Mouse (Mus musculus): ENCODE measurements around the gene Kcng3. TPM values are rescaled to one million over a fixed set of nuclear protein-coding genes. Genes with fewer than 3 reads are reported as not detected.

Gene Kcng3
- total RNA-seq, 1 experiment from 2014 or later, result 0.14 TPM

GRCm38 (mm10) chr17:83632653-83633570 lies 1.2 kb upstream of the Kcng3 start:
- peak; percentile 76 for ATAC-seq (replicated peaks; ENCODE audit: low read depth, poor library complexity, severe bottlenecking)

GRCm38 (mm10) chr17:83630787-83631678 lies 662 bp downstream of the Kcng3 start:
- no peak for ATAC-seq (replicated peaks; ENCODE audit: low read depth, poor library complexity, severe bottlenecking)

DNA sequence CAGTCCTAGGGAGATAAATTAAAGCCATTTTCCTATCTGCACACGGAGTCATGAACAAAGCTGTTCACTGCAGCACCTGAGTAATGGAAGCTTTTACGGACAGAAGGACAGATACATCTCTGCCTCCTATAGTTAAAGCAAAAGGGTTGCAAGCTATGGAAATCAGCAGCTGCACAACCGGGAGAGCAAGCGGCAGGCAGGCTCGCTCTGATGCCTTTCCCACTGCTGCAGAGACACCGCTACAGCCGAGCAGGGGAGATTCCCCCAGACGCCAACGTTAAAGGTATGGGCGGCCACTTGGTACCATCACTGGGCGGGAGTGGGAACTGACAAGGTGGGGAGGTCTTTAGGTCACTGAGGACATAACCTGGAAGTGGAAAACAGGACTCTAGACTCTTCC lies 17.8 kb downstream of the Kcng3 start:
- no peak for ATAC-seq (replicated peaks; ENCODE audit: low read depth, poor library complexity, severe bottlenecking)

DNA sequence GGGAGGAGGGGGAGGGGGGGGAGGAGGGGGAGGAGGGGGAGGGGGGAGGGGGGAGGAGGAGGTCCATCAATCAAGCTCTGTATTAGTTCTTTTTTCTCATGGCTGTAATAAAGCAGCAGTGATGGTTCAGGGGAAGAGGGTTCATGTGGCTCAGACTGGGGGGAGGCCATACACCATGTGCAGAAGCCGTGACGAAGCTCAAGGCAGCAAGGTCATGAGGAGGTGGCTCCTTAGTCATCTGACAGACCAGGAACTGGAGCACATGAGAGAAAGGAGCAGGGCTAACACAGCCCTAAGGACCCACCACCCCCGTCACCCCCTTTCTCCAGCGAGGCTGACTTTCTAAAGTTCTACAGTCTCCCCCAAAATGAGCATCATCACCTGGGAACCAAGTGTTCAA lies 22.2 kb downstream of the Kcng3 start:
- ATAC-seq (replicated peaks; ENCODE audit: low read depth, poor library complexity, severe bottlenecking), result no peak

- no peak for ATAC-seq (replicated peaks; ENCODE audit: low read depth, poor library complexity, severe bottlenecking)
Measured at GRCm38 (mm10) chr17:83600976-83601375, 30.7 kb downstream of the Kcng3 start.

- ATAC-seq (replicated peaks; ENCODE audit: low read depth, poor library complexity, severe bottlenecking), result no peak
Measured at GRCm38 (mm10) chr17:83595966-83596365, 35.7 kb downstream of the Kcng3 start.

GRCm38 (mm10) chr17:83594526-83594925 lies 37.2 kb downstream of the Kcng3 start:
- no peak for ATAC-seq (replicated peaks; ENCODE audit: low read depth, poor library complexity, severe bottlenecking)

DNA sequence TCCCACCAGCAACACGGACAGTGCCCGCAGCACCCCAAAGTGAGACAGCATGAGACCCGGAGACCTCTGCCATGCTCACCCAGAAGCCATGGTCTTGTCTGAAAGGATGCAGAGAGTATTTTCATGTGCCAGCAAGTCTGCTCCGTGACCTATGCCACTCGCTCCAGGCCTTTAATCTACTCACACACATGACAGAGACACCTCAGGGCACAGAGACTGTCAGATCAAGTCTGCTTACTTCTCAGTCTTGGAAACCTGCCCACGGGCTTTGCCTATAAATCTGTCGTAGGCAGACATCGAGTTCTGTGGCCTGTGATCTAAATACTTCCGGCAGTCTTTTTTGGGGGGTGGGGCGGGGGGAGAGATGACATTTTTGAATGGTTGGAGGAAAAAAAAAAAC lies 38.3 kb downstream of the Kcng3 start:
- peak; percentile 50 for ATAC-seq (replicated peaks; ENCODE audit: low read depth, poor library complexity, severe bottlenecking)

DNA sequence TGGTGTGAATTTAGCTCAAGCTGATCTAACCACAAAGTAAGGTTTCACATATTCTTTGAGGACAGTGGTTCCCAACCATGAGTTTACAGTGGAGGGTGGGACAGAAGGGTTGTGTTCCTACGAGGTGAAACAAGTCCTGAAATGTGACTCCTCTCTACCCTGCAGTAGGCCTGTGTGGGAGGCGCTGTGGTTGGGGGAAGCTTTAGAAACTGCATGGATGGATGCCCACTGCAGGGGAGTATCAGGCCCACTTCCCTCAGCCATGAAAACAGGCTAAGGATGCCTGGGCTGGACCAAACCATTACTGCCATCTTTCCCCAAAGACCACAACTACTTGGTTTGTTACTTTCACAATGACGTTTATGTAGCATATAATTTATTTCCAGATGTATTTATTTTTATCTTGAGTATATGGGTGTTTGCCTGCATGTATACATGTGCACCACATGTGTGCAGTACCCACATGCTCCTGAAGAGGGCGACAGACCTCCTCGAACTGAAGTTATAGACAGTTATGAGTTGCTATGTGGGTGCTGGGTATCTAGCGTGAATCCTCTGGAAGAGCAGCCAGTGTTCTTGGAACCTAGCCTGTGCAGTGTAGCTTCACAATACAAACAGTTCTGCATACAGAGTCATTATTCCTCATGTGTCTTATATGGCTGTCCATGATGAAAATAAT lies 42.9 kb downstream of the Kcng3 start:
- ATAC-seq (replicated peaks; ENCODE audit: low read depth, poor library complexity, severe bottlenecking), result no peak

- no peak for ATAC-seq (replicated peaks; ENCODE audit: low read depth, poor library complexity, severe bottlenecking)
Measured at GRCm38 (mm10) chr17:83587731-83588130, 44.0 kb downstream of the Kcng3 start.

GRCm38 (mm10) chr17:83582585-83582984 lies 49.1 kb downstream of the Kcng3 start:
- ATAC-seq (replicated peaks; ENCODE audit: low read depth, poor library complexity, severe bottlenecking), result no peak

GRCm38 (mm10) chr17:83580734-83581133 lies 51.0 kb downstream of the Kcng3 start:
- ATAC-seq (replicated peaks; ENCODE audit: low read depth, poor library complexity, severe bottlenecking), result no peak

- peak; percentile 54; the same call in 1 of the 2 replicates for ATAC-seq (replicated peaks; ENCODE audit: low read depth, poor library complexity, severe bottlenecking)
Measured at GRCm38 (mm10) chr17:83576810-83577371, 54.8 kb downstream of the Kcng3 start.

DNA sequence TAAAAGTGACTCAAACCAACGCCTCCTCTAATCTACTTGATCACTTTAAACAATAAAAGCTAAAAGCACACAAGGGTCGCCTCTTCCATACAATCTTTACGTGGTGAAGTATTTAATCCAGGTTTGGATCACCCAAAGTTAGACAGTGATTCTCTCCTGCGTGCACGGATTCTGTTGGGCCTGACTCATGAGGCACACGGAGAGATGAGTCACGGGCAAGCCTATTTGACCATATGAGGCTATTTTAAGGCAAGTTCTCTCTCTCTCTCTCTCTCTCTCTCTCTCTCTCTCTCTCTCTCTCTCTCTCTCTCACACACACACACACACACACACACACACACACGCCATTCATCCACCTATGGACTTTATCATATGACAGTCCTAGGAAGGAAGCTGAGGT lies 57.1 kb downstream of the Kcng3 start:
- no peak for ATAC-seq (replicated peaks; ENCODE audit: low read depth, poor library complexity, severe bottlenecking)

- no peak for ATAC-seq (replicated peaks; ENCODE audit: low read depth, poor library complexity, severe bottlenecking)
Measured at GRCm38 (mm10) chr17:83573128-83573527, 58.6 kb downstream of the Kcng3 start.

DNA sequence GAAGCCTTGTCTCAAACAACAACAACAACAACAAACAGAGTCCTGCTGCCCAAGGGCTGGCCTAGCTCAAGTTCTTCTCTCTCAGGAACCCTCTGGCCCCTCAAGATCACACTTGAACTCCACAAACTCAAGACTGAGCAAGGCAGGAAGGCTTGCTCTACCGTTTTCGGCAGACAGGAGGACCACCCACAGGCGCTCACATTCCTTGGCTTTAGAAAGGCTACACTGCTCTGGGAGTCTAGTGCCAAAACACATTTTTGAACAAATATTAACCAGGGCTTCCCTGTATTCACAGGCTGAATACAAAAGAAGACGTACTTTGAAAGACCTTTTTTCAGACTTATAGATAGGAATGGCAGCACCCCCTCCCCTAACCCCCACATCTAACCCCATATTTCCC lies 59.3 kb downstream of the Kcng3 start:
- ATAC-seq (replicated peaks; ENCODE audit: low read depth, poor library complexity, severe bottlenecking), result no peak

- ATAC-seq (replicated peaks; ENCODE audit: low read depth, poor library complexity, severe bottlenecking), result no peak
Measured at GRCm38 (mm10) chr17:83567375-83567774, 64.3 kb downstream of the Kcng3 start.

DNA sequence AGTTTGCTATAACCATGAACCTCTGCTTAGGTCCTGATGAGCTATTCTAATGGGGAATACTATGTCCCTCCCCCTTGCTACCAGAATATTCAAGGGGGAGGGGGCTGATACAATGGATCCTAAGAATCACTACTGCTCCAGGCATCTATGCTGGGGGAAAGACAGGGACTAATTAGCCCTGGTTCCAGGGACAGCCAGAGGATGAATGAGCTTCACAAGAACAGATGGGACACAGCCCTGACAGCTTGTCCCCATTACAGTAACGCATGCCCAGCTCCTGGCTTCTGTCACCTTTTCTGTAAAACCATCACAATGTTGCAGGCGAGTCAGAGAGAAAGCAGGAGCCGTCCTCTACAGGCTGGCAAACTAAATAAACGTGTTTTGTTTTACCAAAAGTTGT lies 66.2 kb downstream of the Kcng3 start:
- ATAC-seq (replicated peaks; ENCODE audit: low read depth, poor library complexity, severe bottlenecking), result no peak

DNA sequence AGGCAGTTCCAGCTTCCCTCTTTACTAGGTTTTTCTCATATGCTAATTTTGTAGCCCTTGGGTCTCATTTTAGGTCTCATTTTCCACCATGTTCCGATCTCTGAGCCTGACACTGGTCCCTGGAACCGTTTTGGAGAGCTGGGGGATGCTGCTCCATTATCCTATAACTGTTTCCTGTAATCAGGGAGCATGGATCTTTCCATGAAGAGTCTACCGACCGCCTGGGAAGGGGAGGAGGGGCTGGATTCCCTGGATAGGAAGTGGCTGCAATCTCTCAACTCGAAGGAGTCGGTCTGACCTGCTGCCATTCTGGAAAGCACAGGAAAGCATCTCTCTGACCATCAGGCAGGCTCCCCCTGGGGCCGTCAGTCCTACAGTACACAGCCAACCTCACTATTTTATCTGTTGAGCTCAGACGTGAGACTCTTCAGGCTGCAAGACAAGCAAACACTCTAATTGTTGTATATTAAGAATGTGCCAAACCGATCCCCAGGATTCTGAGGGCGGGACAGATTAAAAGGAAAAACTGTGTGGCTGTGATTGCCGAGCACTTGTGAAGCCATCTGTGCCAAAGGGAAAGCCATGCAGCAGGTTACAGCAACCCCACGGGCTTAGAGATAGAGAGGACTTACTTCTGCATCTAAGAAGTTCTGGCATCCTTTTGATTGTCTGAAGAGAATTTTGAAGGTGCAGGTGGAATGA lies 67.4 kb downstream of the Kcng3 start:
- ATAC-seq (replicated peaks; ENCODE audit: low read depth, poor library complexity, severe bottlenecking), result no peak
